Mouse (Mus musculus): ENCODE data around the gene Metap1.

DNA sequence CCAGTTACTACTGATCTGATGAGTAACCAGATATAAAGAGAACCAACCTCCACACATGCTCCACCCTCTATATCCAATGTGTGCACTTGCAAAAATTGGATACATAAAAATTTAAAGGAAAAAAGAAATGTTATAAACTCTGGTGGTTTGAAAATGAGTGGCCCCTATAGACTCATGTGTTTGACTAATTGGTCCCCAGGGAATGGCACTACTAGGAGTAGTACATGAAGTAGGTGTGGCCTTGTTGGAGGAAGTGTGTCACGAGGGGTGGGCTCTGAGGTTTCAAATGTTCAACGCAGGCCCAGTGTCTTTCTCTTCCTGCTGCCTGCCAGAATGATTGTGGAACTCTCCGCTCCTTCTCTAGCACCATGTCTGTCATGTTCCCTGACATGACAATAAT, 27.5 kb downstream of the Metap1 start:
- TF ChIP-seq CTCF (IDR thresholded peaks at IDR 0.05; ENCODE audit: borderline replicate concordance, extremely low read depth, insufficient read depth, insufficient read length), result no peak
- no peak for TF ChIP-seq POLR2A (IDR thresholded peaks at IDR 0.05; ENCODE audit: borderline replicate concordance, extremely low read depth, insufficient read depth, insufficient read length, poor library complexity, severe bottlenecking)

Data from brain, embryonic 14.5 days (tissue).